Mouse (Mus musculus) megakaryocyte-erythroid progenitor cell, adult 5-6 weeks (primary cell): Measurements from ENCODE around the gene Farsb. TPM values are rescaled to one million over a fixed set of nuclear protein-coding genes. Genes with fewer than 3 reads are reported as not detected.

Source experiments
- ATAC-seq: replicated peaks from 2 replicates; pipeline ENCODE4 v1.8.0; 2016; ENCODE audit warnings: mild to moderate bottlenecking, inconsistent platforms; ENCODE audit not compliant: severe bottlenecking, poor library complexity, low FRiP score, low TSS enrichment
- total RNA-seq, 2 experiments: library from RNA; stranded (forward) in 1 of 2; stranded (reverse) in 1 of 2; fragments of 200-1000, 215-1000 nt in 1 of 2; fragments of >200 nt in 1 of 2; fragmentation: Nextera tagmentation in 1 of 2; gene quantifications; 2 replicates each; pipeline ENCODE4 v1.2.3; 2014 to 2017

Gene Farsb
- total RNA-seq, 2 experiments from 2014 or later = 107 to 137 TPM

GRCm38 (mm10) chr1:78371569-78372236 lies 117.0 kb downstream of the Farsb start:
- ATAC-seq = no peak

- ATAC-seq = no peak
Measured at GRCm38 (mm10) chr1:78370121-78370520, 118.6 kb downstream of the Farsb start.

Other genes starting within 250 kb of the Farsb start
- gene Sgpp2, start 178.6 kb downstream of the Farsb start, total RNA-seq (2014; fragmentation: Nextera tagmentation) = not detected in 2 replicates
- gene Sgpp2, start 178.6 kb downstream of the Farsb start, total RNA-seq (2017) = not detected in 2 replicates
- not detected in 2 replicates for gene Mogat1, start 22.1 kb upstream of the Farsb start, total RNA-seq (2014; fragmentation: Nextera tagmentation)
- not detected in 2 replicates for gene Mogat1, start 22.1 kb upstream of the Farsb start, total RNA-seq (2017)
- not detected in 2 replicates for gene BC035947, start 23.3 kb upstream of the Farsb start, total RNA-seq (2014; fragmentation: Nextera tagmentation)
- gene BC035947, start 23.3 kb upstream of the Farsb start, total RNA-seq (2017) = not detected in 2 replicates
- 10.1 and 12.9 TPM in 2 replicates for gene Acsl3, start 168.9 kb upstream of the Farsb start, total RNA-seq (2014; fragmentation: Nextera tagmentation)
- 50.9 and 77.7 TPM in 2 replicates for gene Acsl3, start 168.9 kb upstream of the Farsb start, total RNA-seq (2017)
- gene Utp14b, start 169.1 kb upstream of the Farsb start, total RNA-seq (2014; fragmentation: Nextera tagmentation) = 6.1 and 10.7 TPM in 2 replicates
- gene Utp14b, start 169.1 kb upstream of the Farsb start, total RNA-seq (2017) = 8.1 and 18.0 TPM in 2 replicates